Mouse (Mus musculus) embryonic facial prominence, embryonic 13.5 days (tissue): ENCODE results near the gene Bicral. TPM values are rescaled to one million over a fixed set of nuclear protein-coding genes. Genes with fewer than 3 reads are reported as not detected.

Experiments
- polyA plus RNA-seq: library from polyadenylated mRNA; unstranded; fragments of >200 nt; fragmentation: Nextera tagmentation; extraction: Ambion mirVana; gene quantifications from 2 replicates; pipeline ENCODE4 v1.2.1, GENCODE M21; 2015

Bicral gene
- polyA plus RNA-seq, 1 experiment from 2014 or later: 4.4 TPM

Other genes with a start within 250 kb of the Bicral start
- gene Ptk7, start 229.0 kb downstream of the Bicral start, polyA plus RNA-seq: 148 and 149 TPM in 2 replicates
- gene Klc4, start 212.5 kb downstream of the Bicral start, polyA plus RNA-seq: 21.8 and 26.3 TPM in 2 replicates
- gene Mrpl2, start 212.3 kb downstream of the Bicral start, polyA plus RNA-seq: 92.7 and 95.4 TPM in 2 replicates
- 57.4 and 64.1 TPM in 2 replicates for gene Cul7, start 208.1 kb downstream of the Bicral start, polyA plus RNA-seq
- 72.3 and 75.6 TPM in 2 replicates for gene Rrp36, start 184.1 kb downstream of the Bicral start, polyA plus RNA-seq
- 160 and 176 TPM in 2 replicates for gene Mea1, start 179.7 kb downstream of the Bicral start, polyA plus RNA-seq
- gene Klhdc3, start 177.6 kb downstream of the Bicral start, polyA plus RNA-seq: 121 and 133 TPM in 2 replicates
- gene Ppp2r5d, start 153.4 kb downstream of the Bicral start, polyA plus RNA-seq: 85.8 and 100 TPM in 2 replicates
- 27.9 and 32.4 TPM in 2 replicates for gene Pex6, start 147.0 kb downstream of the Bicral start, polyA plus RNA-seq
- 0.34 and 1.8 TPM in 2 replicates for gene Gnmt, start 129.3 kb downstream of the Bicral start, polyA plus RNA-seq
- 65.5 and 67.0 TPM in 2 replicates for gene Cnpy3, start 106.3 kb downstream of the Bicral start, polyA plus RNA-seq
- 0.53 TPM in 1 of 2 replicates, not detected in the other for gene Ptcra, start 94.8 kb downstream of the Bicral start, polyA plus RNA-seq
- gene 2310039H08Rik, start 85.8 kb downstream of the Bicral start, polyA plus RNA-seq: 69.8 and 78.6 TPM in 2 replicates
- gene Rpl7l1, start 75.8 kb downstream of the Bicral start, polyA plus RNA-seq: 172 and 178 TPM in 2 replicates
- 58.5 and 63.3 TPM in 2 replicates for gene Tbcc, start 32.2 kb upstream of the Bicral start, polyA plus RNA-seq
- not detected in 2 replicates for gene Prph2, start 52.0 kb upstream of the Bicral start, polyA plus RNA-seq
- 18.6 and 19.0 TPM in 2 replicates for gene Ubr2, start 152.1 kb upstream of the Bicral start, polyA plus RNA-seq